Mouse (Mus musculus) lung, postnatal 10 days (tissue): ENCODE measurements at regions not wholly inside any gene's neighbourhood (a gene's known extent, or its start where the extent isn't known, plus 50 kb on each side); places are given as distances from the start of the nearest gene placed in this dataset.

ENCODE experiments used
- DNase-seq: peaks from one replicate; pipeline ENCODE4 v3.0.0; 2021

DNA sequence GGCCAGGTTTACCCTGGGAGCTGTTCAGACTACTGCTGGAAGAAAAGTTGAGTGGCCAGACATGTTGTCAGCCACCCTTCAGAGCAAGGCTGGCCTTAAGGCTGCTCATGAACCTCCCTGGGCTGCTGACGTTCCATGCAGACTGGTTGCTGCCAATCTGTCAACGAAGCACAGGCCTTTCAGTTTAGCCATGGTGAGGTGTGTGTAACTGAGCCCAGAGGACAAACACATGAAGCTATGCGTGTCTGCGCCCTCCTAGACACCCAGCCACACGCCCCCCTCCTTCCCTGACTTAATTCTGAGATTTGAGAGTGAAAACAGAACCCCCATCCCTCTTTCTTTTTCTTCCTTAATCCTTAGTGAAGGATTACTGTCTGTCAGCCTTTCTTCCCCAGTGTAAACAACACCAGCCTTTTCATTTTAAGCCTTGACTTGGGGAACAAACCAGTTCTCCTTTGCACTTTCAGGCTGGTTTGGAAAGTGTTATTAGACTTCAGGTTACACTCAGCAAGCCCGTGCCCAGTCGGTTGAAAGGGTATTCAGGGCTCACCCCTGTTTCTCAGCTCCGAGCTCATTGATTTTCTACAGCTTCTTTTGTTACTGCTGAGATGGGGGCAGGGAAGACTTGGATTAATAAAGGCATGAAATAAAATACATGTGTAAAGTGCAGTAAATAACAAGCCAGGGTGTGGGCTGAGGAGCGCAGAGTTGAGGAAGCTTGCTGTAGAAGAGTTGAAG, 379.4 kb downstream of the Dmrt2 start:
- no peak for DNase-seq

DNA sequence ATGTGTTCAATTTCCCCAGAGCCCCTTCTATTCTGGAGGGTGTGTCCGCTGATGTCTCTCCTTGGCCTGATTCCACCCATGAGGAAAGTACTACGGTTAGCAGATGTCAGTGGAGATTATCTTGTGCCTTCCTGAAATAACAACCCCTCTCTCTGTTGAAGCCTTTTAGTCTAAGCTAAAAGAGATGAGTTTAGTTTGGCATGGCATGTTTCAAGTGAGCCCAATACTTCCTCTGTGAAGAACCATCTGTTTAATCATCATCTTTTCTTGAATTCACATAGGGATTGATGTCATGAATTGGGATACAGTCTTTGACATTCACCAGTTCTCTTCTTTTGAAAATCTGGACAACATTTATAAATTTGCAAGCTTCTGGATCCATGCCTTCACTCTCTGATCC, 387.5 kb downstream of the Dmrt2 start:
- DNase-seq, result no peak

DNA sequence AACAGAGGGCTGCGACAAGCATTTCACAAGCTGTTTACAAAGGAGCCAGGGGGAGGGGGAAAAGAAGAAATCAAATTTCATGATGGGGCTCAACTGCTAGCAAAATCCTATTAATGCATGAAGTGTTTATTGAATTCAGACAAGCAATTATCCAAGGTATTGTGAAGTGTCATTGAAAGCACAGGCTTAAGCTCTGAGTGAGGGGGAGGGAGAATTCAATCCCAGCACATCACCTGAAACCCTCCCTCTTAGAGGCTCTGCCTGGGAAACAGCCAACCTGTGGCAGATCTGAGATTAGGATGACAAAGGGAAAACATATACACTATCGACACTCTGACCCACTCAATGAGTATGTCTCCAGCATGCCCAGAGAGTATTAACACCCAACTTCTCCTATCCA, 396.3 kb downstream of the Dmrt2 start:
- DNase-seq, result no peak

DNA sequence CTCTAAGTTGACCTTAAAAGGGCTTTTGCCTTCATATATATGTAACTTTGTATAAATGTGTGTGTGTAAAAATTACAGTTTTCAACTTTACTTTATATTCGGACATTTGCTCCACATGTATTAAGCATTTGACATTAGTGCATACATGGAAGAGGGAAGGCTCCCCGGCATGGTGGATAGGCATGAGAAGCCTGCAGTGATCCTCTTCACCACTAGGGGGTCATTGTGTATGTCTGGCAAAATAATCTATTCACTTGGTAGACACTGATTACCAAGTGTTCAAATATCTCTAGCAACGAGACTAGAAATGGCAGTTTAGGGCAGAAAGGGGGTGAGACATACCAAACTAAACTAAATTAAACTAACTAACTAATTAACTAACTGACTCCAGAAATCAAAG, 397.7 kb downstream of the Dmrt2 start:
- DNase-seq, result peak; percentile 5

DNA sequence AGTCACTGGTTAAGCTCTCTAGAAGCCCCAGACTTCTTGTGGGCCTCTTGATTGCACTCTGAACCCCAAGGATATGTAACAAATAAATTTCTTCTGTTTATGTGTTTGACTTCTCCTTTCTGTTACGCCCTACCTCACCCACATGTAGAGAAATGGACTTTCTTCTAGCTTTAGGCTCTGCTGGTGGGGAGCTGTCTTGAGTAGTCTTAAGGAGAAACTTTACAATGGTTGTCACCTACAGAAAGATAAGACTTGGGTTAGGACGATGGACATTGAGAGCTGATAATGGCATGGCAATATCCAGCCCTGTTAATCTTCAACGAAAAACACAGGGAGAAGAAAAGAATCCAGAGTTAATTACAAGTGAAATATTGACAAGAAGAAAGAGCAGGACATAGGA, 416.1 kb downstream of the Dmrt2 start:
- no peak for DNase-seq

DNA sequence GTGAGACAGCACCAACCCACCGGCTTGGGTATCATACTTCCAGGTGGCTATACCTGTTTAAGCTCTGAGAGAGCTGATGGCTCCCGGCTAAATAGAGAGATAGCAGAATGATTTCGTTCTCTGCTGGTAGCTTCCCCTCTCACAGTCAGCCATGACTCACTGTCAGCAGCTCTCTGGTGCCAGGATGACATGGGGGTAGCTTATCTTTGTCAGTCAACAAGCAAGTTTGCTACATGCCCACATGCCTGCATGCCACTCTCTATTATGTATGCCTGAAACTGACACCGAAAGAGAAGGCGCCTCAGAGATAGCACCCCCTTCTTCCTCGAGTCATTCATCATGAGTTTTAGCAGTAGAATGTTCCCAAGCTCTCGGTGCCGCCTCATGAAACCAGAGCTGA, 419.2 kb downstream of the Dmrt2 start:
- no peak for DNase-seq

DNA sequence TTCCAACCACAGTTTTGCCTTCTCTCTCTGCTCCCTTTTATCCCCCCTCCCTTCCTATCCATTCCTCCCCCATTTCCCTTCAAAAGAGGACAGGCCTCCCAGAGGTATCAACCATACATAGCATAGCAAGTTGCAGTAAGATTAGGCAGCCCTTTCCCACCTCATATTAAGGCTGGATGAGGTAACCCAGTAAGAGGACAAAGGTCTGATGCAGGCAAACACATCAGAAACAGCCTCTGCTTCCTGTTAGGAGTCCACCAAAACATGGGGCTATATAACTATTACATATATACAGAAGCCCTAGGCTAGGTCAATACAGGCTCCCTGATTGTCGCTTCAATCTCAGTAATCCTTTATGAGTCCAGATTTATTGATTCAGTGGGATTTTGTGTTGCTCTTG, 421.6 kb downstream of the Dmrt2 start:
- no peak for DNase-seq

DNA sequence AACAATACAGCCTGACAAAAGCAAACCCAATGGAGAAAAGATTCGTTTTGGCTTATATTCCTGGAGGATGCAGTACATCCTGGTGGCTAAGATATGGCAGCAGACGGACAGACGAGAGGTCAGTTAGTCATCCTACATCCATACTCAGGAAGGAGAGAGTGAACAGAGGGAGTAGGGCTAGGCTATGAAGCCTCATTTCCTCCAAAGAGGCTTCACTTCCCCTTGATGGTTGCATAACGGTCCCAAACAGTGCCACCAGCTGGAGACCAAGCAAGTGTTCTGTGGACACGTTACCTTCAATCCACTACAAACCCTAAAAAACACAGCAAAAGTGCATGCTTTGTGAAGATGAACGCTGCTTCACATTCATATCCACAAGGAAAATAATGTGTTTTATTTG, 442.1 kb downstream of the Dmrt2 start:
- no peak for DNase-seq

DNA sequence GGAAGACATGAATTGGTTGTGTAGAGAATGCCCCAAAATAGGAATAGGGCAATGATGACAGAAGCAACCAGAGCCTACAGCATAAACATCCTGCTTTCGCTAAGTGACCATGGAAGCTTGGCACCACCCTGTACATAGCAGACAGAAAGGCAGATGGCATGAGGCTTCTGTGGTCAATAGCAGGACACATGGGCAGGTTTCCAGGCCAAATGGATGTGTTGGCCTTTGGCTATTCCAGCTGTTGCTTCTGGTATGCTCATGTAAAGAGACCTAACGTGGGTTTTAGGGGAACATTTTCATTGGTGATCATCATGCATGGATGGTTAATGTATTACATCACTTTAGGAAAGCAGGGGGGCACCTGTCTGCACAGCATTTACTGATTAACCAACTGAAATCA, 456.2 kb downstream of the Dmrt2 start:
- DNase-seq, result no peak

DNA sequence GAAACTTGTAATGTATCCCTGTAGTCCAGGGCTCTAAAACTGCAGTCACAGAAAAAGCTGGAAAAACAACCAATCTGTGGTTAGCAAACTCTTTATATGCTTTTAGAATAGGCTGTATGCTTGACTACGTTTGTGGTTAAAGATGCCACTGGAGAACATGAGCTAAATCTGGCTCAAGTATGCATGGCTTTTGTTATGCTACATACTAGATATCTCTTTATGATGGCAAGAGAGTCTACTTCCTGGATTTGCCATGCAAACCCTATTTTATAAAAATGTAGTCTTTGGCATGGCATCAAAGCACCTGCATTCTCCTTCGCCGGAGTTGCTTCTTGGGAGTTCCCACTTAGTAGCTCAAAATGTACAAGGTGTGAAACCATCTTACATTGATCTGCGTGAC, 462.2 kb downstream of the Dmrt2 start:
- DNase-seq, result no peak

DNA sequence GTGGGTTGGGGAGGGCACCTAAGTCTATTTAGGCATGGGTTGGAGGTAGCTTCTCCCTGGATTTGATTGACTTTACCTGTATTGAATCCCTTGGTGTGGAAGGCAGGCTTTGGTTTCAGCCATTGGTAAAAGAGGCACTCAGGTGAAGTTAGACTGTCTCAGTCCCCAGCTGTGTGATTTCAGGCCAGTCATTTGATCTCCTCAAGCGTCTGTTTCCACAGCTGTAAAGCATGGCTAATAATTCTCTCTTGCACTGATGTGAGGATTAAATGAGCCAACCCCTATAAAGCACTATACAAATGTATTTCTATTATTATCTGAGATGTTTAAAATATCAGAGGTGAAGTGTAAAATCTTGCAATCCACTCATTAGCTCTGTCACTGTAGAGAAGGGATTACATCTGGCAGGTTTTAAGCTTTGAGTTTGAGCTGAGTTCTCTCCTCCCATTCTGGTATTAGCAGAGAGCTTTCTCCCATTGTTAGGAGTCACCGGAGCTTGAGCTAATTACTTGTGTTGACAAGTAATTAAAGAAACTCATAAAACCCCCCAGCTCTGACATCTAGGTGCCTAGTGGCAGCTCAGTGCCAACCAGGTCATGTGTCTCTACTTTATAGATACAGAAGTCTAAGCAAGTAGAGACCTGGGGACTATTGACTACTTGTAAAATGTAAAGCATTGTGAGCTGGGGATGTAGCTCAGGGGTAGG, 463.3 kb downstream of the Dmrt2 start:
- DNase-seq, result no peak

DNA sequence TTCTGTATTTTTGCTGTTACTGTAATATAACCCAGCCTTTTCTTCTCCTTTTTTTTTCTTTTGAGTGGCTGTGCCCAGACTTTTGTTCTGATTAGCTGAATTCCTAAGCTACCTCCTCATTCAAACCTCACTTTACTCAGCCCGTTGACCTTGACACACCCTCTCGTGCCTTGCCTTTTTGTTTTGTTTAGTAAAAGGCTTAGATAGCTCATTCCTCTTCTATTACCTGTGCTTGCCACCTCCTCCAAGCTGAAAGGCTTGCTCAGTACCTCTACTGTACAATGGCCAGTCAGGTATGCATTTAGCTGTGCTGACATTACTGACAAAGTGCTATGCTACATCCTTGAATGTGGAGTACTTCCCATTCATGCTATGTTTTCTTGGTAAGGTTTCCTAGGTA, 464.2 kb upstream of the Smarca2 start:
- no peak for DNase-seq

DNA sequence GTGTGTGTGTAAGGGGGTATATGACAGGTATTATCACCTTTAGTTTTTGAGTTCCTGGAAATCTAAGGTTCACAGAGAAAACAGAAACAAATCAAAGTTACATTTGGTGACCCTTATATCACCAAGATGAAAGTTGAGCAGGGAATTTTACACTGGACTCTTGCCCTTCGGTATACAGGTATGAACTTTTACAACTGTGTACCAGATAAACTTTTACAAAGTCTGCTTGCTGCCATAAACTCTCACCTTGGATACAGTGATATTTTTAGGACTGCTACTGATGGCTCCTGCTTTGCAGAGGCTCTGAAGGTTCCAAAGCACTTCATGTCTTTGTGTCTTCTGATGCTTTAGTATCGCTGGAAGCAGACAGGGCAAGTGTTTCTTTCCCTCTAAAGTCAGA, 461.3 kb upstream of the Smarca2 start:
- DNase-seq, result no peak

DNA sequence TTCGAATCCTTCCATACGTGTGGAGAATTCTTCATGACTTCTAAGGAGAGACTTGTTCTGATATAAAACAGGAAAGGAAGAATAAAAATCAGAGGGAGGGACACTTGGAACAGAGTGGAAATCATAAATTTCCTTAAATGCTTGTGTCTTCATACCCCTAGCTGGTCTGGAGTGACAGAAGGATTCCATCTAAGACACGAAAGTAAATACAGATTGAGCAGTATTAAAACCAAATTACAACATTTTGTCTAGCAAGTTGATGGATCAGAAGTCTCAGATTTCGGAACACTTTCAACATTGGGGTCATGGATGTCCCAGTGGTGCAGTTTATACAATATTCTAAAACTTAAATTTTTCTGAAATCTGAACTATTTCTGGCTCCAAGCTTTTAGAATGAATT, 453.6 kb upstream of the Smarca2 start:
- DNase-seq, result no peak

DNA sequence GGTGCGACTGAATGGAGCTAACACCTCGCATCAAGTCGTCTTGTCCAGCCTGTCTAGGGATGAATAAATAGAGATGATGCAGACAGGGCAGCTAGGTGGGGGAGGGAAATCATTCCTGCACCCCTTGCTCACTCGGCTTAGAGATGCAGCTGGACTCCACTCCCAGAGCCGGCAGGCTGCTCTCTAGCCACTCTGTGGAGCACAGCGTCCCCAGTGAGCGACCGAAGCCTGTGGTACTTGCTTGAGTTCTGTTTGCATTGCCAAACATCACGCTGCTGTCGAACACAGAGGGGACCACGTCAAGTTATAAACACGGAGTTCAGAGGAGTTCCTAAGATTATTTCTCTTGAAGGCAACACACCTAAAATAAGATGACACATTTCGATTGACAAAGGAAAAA, 439.9 kb upstream of the Smarca2 start:
- DNase-seq, result no peak

DNA sequence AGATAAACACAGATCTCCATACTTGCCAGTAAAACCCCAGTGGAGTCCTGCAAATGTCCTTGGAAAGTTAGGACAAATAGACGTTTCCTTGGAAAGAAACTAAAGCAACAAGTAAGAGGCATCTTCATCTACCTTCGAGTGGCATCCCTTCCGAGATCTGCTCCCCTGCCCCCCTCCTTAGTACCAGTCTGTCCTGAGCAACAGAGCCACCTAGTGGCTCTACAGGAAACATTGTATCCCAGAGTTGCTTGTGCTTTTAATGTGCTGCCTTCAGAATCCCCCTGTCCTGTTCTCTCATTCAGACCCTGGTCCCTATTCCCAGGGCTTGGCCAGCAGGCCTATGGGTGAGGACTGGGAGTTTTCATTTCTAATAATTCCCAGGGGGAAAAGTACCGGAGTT, 423.1 kb upstream of the Smarca2 start:
- peak; percentile 2 for DNase-seq

DNA sequence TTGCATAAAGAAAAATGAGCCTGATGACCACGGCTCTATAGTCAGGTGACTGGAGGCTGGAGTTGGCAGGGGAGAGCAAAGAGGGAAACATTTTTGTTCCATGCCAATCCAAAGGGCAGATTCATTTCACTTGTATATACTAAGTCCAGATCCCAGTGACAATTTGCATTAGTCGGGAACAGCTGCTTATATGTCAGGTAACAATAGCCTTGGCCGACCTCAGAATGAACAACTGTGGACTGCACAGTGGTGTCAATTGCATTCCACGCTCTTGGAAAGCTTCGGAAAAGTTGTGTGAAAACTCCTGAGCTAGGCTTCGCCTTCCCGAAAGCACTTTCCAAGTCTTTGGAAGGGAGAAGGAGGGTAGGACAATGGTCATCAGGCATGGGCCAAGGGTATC, 419.8 kb upstream of the Smarca2 start:
- no peak for DNase-seq

DNA sequence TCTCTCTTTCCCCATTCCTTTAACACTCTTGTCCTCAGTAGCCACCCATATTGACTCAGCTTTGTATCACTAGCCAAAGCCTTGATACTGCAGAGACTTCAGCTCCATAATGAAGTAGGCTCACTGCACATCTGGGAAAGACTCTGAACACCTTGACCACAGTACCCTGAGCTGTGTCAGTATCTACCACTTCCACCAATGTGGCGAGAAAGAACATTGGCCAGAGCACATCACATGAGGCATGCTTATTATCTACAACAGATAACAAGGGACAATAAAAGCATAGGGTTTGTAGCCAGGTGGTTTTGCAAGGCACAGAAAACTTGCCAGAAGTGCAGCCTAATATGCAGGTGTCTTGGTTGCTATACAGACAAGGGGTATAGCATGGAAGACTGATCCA, 414.0 kb upstream of the Smarca2 start:
- no peak for DNase-seq

DNA sequence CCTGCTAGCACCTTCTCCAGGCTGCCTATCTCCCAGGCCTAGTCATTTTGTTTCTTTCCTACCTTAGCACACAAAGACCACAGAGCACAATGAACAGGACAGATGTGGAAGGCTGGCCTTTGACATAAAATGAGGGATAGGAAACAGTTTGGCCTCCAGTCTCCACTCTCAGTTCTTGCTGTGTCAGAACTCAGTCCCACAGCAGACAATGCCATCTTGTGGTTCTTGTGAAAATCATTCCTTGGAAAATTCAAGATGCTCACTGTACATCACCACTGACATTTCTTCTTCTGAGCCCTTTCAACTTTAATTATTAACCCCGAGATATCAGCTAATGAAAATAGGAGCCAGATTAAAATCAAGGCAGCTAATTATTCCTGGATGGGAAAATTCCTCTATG, 411.2 kb upstream of the Smarca2 start:
- DNase-seq, result no peak

DNA sequence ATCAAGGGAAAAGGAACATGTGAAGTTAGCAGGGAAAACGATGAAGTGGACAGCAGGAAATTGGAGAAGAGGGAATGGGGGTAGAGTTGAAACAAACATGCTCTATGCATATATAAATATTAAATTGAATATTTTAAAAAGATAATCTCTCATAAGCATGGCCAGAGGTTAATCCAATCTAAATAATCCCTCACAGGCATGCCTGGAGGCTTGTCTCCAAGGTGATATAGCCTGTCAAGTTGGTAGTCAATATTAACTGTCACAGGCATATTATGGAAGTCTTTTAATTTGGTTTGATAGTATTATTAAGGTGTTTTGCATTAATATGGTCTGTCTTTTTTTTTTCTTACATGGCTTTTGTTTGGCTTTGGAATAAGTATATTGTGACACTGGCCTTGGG, 396.1 kb upstream of the Smarca2 start:
- DNase-seq, result no peak

DNA sequence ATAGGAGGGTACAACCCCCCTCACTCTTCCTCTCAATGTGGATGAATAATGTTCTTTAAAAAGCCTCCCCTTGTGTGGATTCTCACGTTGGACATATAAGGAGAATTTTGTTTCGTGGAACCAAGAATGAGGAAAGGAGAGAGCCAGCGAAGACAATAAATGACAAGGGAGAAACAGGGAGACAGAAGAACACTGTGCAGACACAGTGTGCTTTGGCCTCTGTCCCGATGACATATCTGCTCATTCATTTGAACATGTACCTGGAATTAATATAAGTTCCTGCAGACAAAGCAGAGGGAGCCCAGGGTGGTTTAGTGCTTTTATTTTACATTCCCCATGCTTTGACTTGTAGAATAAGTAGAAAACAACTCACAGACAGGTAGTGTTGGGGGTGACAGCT, 370.3 kb upstream of the Smarca2 start:
- no peak for DNase-seq

DNA sequence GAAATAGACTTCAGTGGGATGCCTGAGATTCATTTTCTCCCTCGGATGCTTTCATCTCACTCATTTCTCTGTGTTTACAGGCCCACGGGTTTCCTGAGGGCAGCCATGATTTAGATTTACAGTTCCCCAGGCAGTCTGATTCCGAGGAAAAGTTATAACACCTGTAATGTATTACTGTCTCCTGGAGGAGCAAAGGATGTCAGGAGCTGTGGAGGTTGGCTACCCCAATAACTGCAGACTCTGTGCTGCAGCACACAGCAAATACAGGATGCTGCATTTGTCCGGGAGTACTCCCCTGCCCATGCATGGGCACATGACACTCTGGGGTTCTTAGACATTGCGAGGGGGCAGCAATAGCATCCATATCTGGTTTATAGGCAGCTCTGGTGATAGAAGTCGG, 360.8 kb upstream of the Smarca2 start:
- DNase-seq, result no peak

DNA sequence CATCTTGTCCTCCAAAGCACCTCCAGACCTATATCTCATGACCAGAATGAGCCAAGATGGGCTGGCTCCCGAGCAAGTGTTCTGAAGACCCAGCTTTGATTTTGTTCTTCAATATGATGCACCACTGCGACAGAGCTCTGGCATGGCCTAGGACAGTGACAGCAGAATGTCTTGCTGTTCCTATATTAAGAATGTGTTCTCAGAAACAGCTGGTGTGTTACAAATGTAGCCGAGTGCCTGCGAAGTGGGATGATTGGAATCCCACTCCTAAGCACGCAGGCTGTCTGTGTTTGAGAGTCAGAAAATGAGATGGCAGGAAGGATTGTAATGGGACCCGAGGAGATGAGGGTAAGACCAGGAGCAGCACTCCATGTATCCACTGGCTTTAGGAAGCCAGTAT, 355.1 kb upstream of the Smarca2 start:
- DNase-seq, result no peak

DNA sequence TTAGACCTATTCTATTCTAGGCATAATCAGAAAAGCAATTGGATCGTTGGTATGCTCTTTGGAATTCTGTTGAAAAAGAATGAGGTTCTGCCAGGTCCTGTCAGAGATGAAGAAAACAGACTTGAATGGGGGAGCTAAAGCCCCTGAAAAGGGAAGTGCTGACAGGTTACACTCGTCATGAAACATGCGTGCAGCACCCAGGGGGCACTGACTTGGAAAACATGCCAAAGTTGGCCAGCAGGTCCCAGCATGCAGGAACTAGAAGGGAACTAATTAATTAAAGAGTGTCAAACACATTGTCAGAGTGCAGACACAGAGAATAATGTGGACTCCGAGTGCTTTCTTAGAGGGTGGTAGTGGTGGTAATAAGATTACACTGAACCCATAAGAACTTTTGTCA, 346.2 kb upstream of the Smarca2 start:
- no peak for DNase-seq

DNA sequence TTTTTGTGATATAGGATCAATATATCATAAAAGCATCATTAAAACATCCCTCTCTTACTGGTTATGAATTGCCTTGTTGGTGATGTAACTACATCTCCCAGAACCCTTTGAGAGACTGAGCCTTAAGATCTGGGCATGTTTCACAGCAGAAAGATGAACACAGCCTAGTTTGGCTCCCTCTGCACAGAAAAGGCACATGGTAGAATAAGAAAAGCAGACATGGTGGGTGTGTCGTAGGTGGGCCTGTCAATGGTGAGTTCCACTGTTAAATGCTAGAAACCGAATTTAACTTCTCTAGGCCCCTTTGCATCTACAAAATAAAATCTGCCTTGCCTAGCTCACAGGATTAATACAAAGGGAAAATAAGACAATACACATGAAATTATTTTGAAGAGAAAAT, 343.3 kb upstream of the Smarca2 start:
- no peak for DNase-seq
